Mouse (Mus musculus): ENCODE data around the gene Acot8. TPM values are rescaled to one million over a fixed set of nuclear protein-coding genes. Genes with fewer than 3 reads are reported as not detected.
A peak's percentile ranks its signal among the peaks of the same experiment; 100 is the strongest.

Acot8 gene
- total RNA-seq, 2 experiments from 2014 or later: 13.1 to 13.5 TPM

GRCm38 (mm10) chr2:164752454-164752853, 52.2 kb downstream of the Acot8 start:
- DNase-seq: no peak

GRCm38 (mm10) chr2:164748991-164749390, 55.7 kb downstream of the Acot8 start:
- no peak for DNase-seq

GRCm38 (mm10) chr2:164748191-164748590, 56.5 kb downstream of the Acot8 start:
- DNase-seq: no peak

GRCm38 (mm10) chr2:164746693-164747092, 58.0 kb downstream of the Acot8 start:
- no peak for DNase-seq

- DNase-seq: peak; percentile 95
Observed at GRCm38 (mm10) chr2:164745843-164746479, 58.7 kb downstream of the Acot8 start, which contains the start of the genes Wfdc3 and Dnttip1. Gene Wfdc3, minus strand, starts transcription at chr2:164745931. Gene Dnttip1, plus strand, starts transcription at chr2:164745983.

GRCm38 (mm10) chr2:164744987-164745386, 59.7 kb downstream of the Acot8 start:
- DNase-seq: no peak

Other genes with a start within 250 kb of the Acot8 start
- gene Wfdc2, start 242.5 kb downstream of the Acot8 start, total RNA-seq (2021): under 1 TPM; 0.55 to 0.77 TPM
- not detected for gene Spint3, start 231.4 kb downstream of the Acot8 start, total RNA-seq (2021)
- gene Wfdc6a, start 219.4 kb downstream of the Acot8 start, total RNA-seq (2021): not detected
- not detected for gene Eppin, start 211.3 kb downstream of the Acot8 start, total RNA-seq (2021)
- gene Wfdc6b, start 191.4 kb downstream of the Acot8 start, total RNA-seq (2021): not detected
- gene Wfdc8, start 191.3 kb downstream of the Acot8 start, total RNA-seq (2021): not detected
- not detected for gene Wfdc16, start 166.1 kb downstream of the Acot8 start, total RNA-seq (2021)
- gene Wfdc10, start 148.8 kb downstream of the Acot8 start, total RNA-seq (2021): not detected
- not detected for gene Wfdc9, start 148.3 kb downstream of the Acot8 start, total RNA-seq (2021)
- not detected for gene Wfdc11, start 130.8 kb downstream of the Acot8 start, total RNA-seq (2021)
- not detected for gene Wfdc13, start 119.8 kb downstream of the Acot8 start, total RNA-seq (2021)
- not detected for gene Spint4, start 106.4 kb downstream of the Acot8 start, total RNA-seq (2021)
- not detected for gene Spint5, start 89.6 kb downstream of the Acot8 start, total RNA-seq (2021)
- gene Wfdc3, start 59.0 kb downstream of the Acot8 start, total RNA-seq (2021): under 1 TPM; 0.26 to 0.27 TPM
- 10 to 100 TPM; 41.2 to 42.0 TPM for gene Dnttip1, start 58.9 kb downstream of the Acot8 start, total RNA-seq (2021)
- gene Ube2c, start 35.0 kb downstream of the Acot8 start, total RNA-seq (2021): 100 to 1,000 TPM; 130 to 144 TPM
- 10 to 100 TPM in 1 of 2 experiments, not detected in 1; 10.8 TPM for gene Tnnc2, start 24.9 kb downstream of the Acot8 start, total RNA-seq (2021)
- 10 to 100 TPM; 22.9 to 24.1 TPM for gene Snx21, start 19.1 kb downstream of the Acot8 start, total RNA-seq (2021)
- gene Zswim3, start 216 bp upstream of the Acot8 start, total RNA-seq (2021): 1 to 10 TPM; 1.8 to 2.3 TPM
- gene Zswim1, start 17.8 kb upstream of the Acot8 start, total RNA-seq (2021): 1 to 10 TPM; 5.0 to 5.8 TPM
- gene Spata25, start 23.7 kb upstream of the Acot8 start, total RNA-seq (2021): 1 to 10 TPM in 1 of 2 experiments, under 1 TPM in 1; 0.92 to 1.9 TPM
- 100 to 1,000 TPM; 101 to 104 TPM for gene Ctsa, start 28.0 kb upstream of the Acot8 start, total RNA-seq (2021)
- gene Neurl2, start 28.6 kb upstream of the Acot8 start, total RNA-seq (2021): 10 to 100 TPM; 33.3 to 34.0 TPM
- 10 to 100 TPM; 13.2 to 20.5 TPM for gene Pltp, start 52.8 kb upstream of the Acot8 start, total RNA-seq (2021)
- 10 to 100 TPM; 47.0 to 48.2 TPM for gene Pcif1, start 74.4 kb upstream of the Acot8 start, total RNA-seq (2021)
- 10 to 100 TPM; 14.7 to 15.8 TPM for gene Zfp335, start 106.9 kb upstream of the Acot8 start, total RNA-seq (2021)
- under 1 TPM; 0.48 to 0.63 TPM for gene Mmp9, start 135.9 kb upstream of the Acot8 start, total RNA-seq (2021)
- gene Slc12a5, start 155.9 kb upstream of the Acot8 start, total RNA-seq (2021): 1 to 10 TPM in 1 of 2 experiments, under 1 TPM in 1; 0.90 to 1.1 TPM
- 10 to 100 TPM; 29.1 to 30.2 TPM for gene Ncoa5, start 230.0 kb upstream of the Acot8 start, total RNA-seq (2021)